Comparison of ENCODE assay signal across 15 mouse cellular contexts in the genomic region with DNA sequence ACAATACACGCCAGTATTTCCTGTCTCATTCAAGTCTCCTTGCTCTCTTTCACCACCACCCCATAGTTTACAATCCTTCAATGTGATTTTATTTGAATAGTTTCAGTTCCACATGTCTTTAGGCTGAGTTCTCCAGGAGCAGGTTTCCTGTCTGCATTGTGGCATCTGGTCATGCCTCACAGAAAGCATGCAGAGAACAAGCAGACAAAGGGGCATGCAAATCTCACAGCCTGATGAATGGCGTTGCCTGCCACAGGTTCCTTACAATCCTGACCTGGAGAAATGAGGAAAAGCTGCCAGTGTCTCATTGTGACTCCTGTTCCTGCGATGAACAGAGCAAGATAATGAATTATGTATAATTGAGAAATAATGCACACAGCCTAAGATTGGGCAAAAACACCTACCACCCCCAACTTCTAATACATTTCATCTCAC.
DNase-seq lines count a peak whose midpoint lies in the region; ATAC-seq and TF ChIP-seq lines count a peak whose summit lies in the region.
"Had no signal": no experiment of that assay in that cellular context is flagged by ENCODE, and none has a peak within 500 bp of the region (broad histone marks: within the 10 kb centered on the region; RNA-seq: fewer than 3 reads in every experiment).

No protein-coding gene starts in this region.

- no peaks in the 10 kb centered on the region for H3K9me3 ChIP-seq in CH12.LX (replicated peaks; ENCODE audit: low read length)
- peaks cover 13% of the 10 kb centered on the region; the same call in 1 of the 2 replicates for H3K9me3 ChIP-seq in forebrain, embryonic 13.5 days (replicated peaks)
- no peaks in the 10 kb centered on the region; the same call in 1 of the 2 replicates for H3K9me3 ChIP-seq in hindbrain, postnatal 0 days (ENCODE audit: low read length)
- H3K9me3 ChIP-seq in midbrain, postnatal 0 days (ENCODE audit: low read length): no peaks in the 10 kb centered on the region
- H3K9me3 ChIP-seq: limb, embryonic 15.5 days had no signal

- no peak overlapping the region for H3K27ac ChIP-seq in CH12.LX (ENCODE audit: insufficient read depth, low read depth)
- peak overlapping the region; percentile 74 for H3K27ac ChIP-seq in forebrain, embryonic 13.5 days
- H3K27ac ChIP-seq in hindbrain, postnatal 0 days: peak overlapping the region; percentile 22; the same call in 1 of the 2 replicates
- no peak overlapping the region for H3K27ac ChIP-seq in midbrain, postnatal 0 days (ENCODE audit: low read depth, low read length)
- H3K27ac ChIP-seq: limb, embryonic 15.5 days had no signal

- in situ Hi-C loops in CH12.LX (cut with MboI; ENCODE audit: low pct_ligation_motif_present, low pct_unique_long_range_greater_than_20kb, low sequenced_read_pairs): no loop called here

- ATAC-seq in forebrain, embryonic 13.5 days: peak; percentile 83
- ATAC-seq in hindbrain, postnatal 0 days: no peak
- ATAC-seq in midbrain, postnatal 0 days (ENCODE audit: low FRiP score): no peak
- ATAC-seq: intestine, postnatal 0 days; lung, postnatal 0 days had no signal

- H3K27me3 ChIP-seq in CH12.LX (replicated peaks): no peaks in the 10 kb centered on the region
- H3K27me3 ChIP-seq in forebrain, embryonic 13.5 days: no peaks in the 10 kb centered on the region
- H3K27me3 ChIP-seq in hindbrain, postnatal 0 days (ENCODE audit: insufficient read depth, low read length): no peaks in the 10 kb centered on the region
- no peaks in the 10 kb centered on the region for H3K27me3 ChIP-seq in midbrain, postnatal 0 days (ENCODE audit: insufficient read depth, low read length)
- H3K27me3 ChIP-seq: heart, embryonic 12.5 days; limb, embryonic 15.5 days had no signal

- H3K36me3 ChIP-seq in CH12.LX (replicated peaks in 1 of 2; ENCODE audit: control insufficient read depth in 1 of 2, insufficient read depth in 1 of 2, low read length in 1 of 2): no peaks in the 10 kb centered on the region
- 0 out of 2 replicates have a peak, but pooled peaks cover 4% of the 10 kb centered on the region for H3K36me3 ChIP-seq in forebrain, embryonic 13.5 days (ENCODE audit: poor library complexity, severe bottlenecking)
- H3K36me3 ChIP-seq in hindbrain, postnatal 0 days (ENCODE audit: insufficient read depth, low read length): no peaks in the 10 kb centered on the region
- H3K36me3 ChIP-seq in midbrain, postnatal 0 days (ENCODE audit: insufficient read depth, low read length): no peaks in the 10 kb centered on the region
- H3K36me3 ChIP-seq: heart, embryonic 12.5 days; limb, embryonic 15.5 days had no signal

- no peak overlapping the region for H3K4me2 ChIP-seq in CH12.LX (ENCODE audit: insufficient read depth, low read depth, poor library complexity, severe bottlenecking)
- no peak overlapping the region for H3K4me2 ChIP-seq in forebrain, embryonic 13.5 days
- no peak overlapping the region for H3K4me2 ChIP-seq in hindbrain, postnatal 0 days (ENCODE audit: low read depth, low read length)
- no peak overlapping the region for H3K4me2 ChIP-seq in midbrain, postnatal 0 days (ENCODE audit: low read depth, low read length, poor library complexity, severe bottlenecking)
- H3K4me2 ChIP-seq: heart, embryonic 12.5 days; limb, embryonic 15.5 days had no signal

- no peak for TF ChIP-seq POLR2A in CH12.LX (IDR thresholded peaks at IDR 0.05; ENCODE audit: low read depth, low read length)

- H3K4me1 ChIP-seq in CH12.LX (ENCODE audit: control insufficient read depth in 1 of 2, insufficient read depth in 2 of 2): peaks cover 0 to 26% of the 10 kb centered on the region in 2 experiments; a peak in 2 of 4 replicates
- H3K4me1 ChIP-seq in forebrain, embryonic 13.5 days: peaks cover 43% of the 10 kb centered on the region
- peaks cover 3% of the 10 kb centered on the region; the same call in 1 of the 2 replicates for H3K4me1 ChIP-seq in hindbrain, postnatal 0 days (ENCODE audit: insufficient read depth, low read length)
- no peaks in the 10 kb centered on the region; the same call in 1 of the 2 replicates for H3K4me1 ChIP-seq in midbrain, postnatal 0 days (ENCODE audit: insufficient read depth, low read length)
- H3K4me1 ChIP-seq: heart, embryonic 12.5 days; limb, embryonic 15.5 days had no signal

- dilution Hi-C loops in CH12.LX (cut with MboI; ENCODE audit: extremely low pct_ligation_motif_present, extremely low pct_unique_long_range_greater_than_20kb, low sequenced_read_pairs): no loop called here

- no peak overlapping the region for H3K4me3 ChIP-seq in CH12.LX (replicated peaks in 1 of 3; ENCODE audit: low read depth in 2 of 3, low read length in 2 of 3, poor library complexity in 1 of 3)
- no peak overlapping the region for H3K4me3 ChIP-seq in forebrain, embryonic 13.5 days
- H3K4me3 ChIP-seq in hindbrain, postnatal 0 days (ENCODE audit: low read length): no peak overlapping the region
- no peak overlapping the region for H3K4me3 ChIP-seq in midbrain, postnatal 0 days (ENCODE audit: low read depth, low read length)
- H3K4me3 ChIP-seq: heart, embryonic 12.5 days; layer of hippocampus, adult 2 months; limb, embryonic 15.5 days had no signal

- TF ChIP-seq RAD21 in CH12.LX (IDR thresholded peaks at IDR 0.05; ENCODE audit: low read depth, low read length): no peak

- TF ChIP-seq EP300 in CH12.LX (IDR thresholded peaks at IDR 0.05; ENCODE audit: low read length): peak; percentile 57

- no peak for TF ChIP-seq CTCF in CH12.LX (conservative IDR thresholded peaks at IDR 0.05 in 1 of 2, IDR thresholded peaks at IDR 0.05 in 1 of 2; ENCODE audit: low read depth in 2 of 2, low read length in 2 of 2)
- no peak for TF ChIP-seq CTCF in hindbrain, postnatal 0 days (IDR thresholded peaks at IDR 0.05; ENCODE audit: low read depth)
- TF ChIP-seq CTCF in midbrain, postnatal 0 days (IDR thresholded peaks at IDR 0.05): no peak

- no peaks in the 10 kb centered on the region for H3K79me2 ChIP-seq in CH12.LX (replicated peaks; ENCODE audit: control insufficient read depth, extremely low read depth, insufficient read depth, poor library complexity, severe bottlenecking)

- DNase-seq in CH12.LX (ENCODE audit: extremely low read depth): peak; percentile 66
- peak; percentile 53 for DNase-seq in hindbrain, postnatal 0 days (ENCODE audit: low spot score)
- DNase-seq in midbrain, postnatal 0 days (ENCODE audit: low spot score): peak; percentile 33
- no peak for DNase-seq in kidney, postnatal 36 days
- DNase-seq in heart, postnatal 4 days: no peak
- no peak for DNase-seq in adrenal gland, adult 2 months
- DNase-seq in cerebellum, adult 8-10 months: no peak
- DNase-seq: cerebellum, postnatal 25 days; spleen, adult 18-20 months had no signal

- 6% methylated on average over 3 of the region's 3 CpGs for WGBS in forebrain, embryonic 13.5 days
- 14% methylated on average over 3 of the region's 3 CpGs for WGBS in hindbrain, postnatal 0 days
- 16% methylated on average over 3 of the region's 3 CpGs for WGBS in midbrain, postnatal 0 days

- H3K9ac ChIP-seq in CH12.LX (ENCODE audit: insufficient read depth, low read depth): no peak overlapping the region
- no peak overlapping the region for H3K9ac ChIP-seq in forebrain, embryonic 13.5 days
- no peak overlapping the region for H3K9ac ChIP-seq in hindbrain, postnatal 0 days (replicated peaks; ENCODE audit: low read length)
- H3K9ac ChIP-seq in midbrain, postnatal 0 days (replicated peaks; ENCODE audit: low read length, poor library complexity, severe bottlenecking): no peak overlapping the region
- H3K9ac ChIP-seq: heart, embryonic 12.5 days; limb, embryonic 15.5 days had no signal

TF ChIP-seq in CH12.LX, 34 proteins besides CTCF, POLR2A, EP300 and RAD21:
- TF ChIP-seq RCOR1 (conservative IDR thresholded peaks at IDR 0.05; ENCODE audit: low read depth, low read length) (no peak), MAFK (IDR thresholded peaks at IDR 0.05; ENCODE audit: insufficient replicate concordance, low read length) (no peak), BHLHE40 (IDR thresholded peaks at IDR 0.05; ENCODE audit: low read depth, low read length) (peak; percentile 24; the same call in 1 of the 2 replicates), IRF4 (IDR thresholded peaks at IDR 0.05; ENCODE audit: low read depth, low read length) (peak; percentile 39; the same call in 1 of the 2 replicates)
TF ChIP-seq in CH12.LX: peak in this region for 2.

Comparison
In these comparisons a context has a peak if more than half of its experiments do, and no peak if none do; other contexts are left out.
1. DNase-seq: peak in CH12.LX (single experiment), hindbrain, postnatal 0 days (single experiment) and midbrain, postnatal 0 days (single experiment); none in kidney, postnatal 36 days (0 of 2), heart, postnatal 4 days (single experiment), adrenal gland, adult 2 months (single experiment) and cerebellum, adult 8-10 months (single experiment).
2. H3K27ac ChIP-seq: peak in forebrain, embryonic 13.5 days (single experiment) and hindbrain, postnatal 0 days (single experiment); none in CH12.LX (single experiment) and midbrain, postnatal 0 days (single experiment).